Mouse (Mus musculus): Measurements from ENCODE around the gene Olfr51. TPM values are rescaled to one million over a fixed set of nuclear protein-coding genes. Genes with fewer than 3 reads are reported as not detected.

Gene Olfr51
- polyA plus RNA-seq (2014; fragmentation: Illumina TruSeq; extraction: RNeasy Lipid Tissue Mini Kit (QIAGEN cat#74804); ENCODE audit: low read depth, low replicate concordance) = not detected

GRCm38 (mm10) chr11:51003296-51003695 is at the start of gene Olfr51:
Gene Olfr51, plus strand, starts transcription at chr11:51003596.

GRCm38 (mm10) chr11:50953665-50954064 is 49.7 kb upstream of the Olfr51 start, which contains the start of gene Prop1:
Gene Prop1, minus strand, starts transcription at chr11:50953765.

GRCm38 (mm10) chr11:50966230-50966629 is 37.2 kb upstream of the Olfr51 start, which contains the start of gene Olfr1378:
Gene Olfr1378, plus strand, starts transcription at chr11:50966530.

DNA sequence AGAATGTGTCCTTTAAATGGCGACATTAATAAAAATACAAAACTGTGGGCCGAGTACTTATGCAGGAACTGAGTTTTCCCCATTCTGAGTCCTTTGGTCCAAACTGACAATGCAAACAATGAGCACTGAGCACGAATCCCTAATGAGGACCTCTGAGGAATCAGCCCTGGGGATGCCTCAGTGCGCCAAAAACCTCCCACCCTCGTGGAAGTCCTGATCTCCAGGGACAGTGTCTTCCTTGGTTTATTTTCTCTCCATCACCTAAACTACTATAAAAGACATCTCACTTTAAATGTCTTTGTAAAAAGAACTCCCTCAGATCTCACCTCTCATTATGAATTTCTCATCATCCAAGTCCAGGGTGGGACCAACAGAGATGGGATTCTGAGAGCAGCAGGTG is 21.7 kb upstream of the Olfr51 start, which contains the start of gene Olfr1377:
Olfr1377 (plus strand) TSS at position 301 of the 400 bp plus-strand sequence.

DNA sequence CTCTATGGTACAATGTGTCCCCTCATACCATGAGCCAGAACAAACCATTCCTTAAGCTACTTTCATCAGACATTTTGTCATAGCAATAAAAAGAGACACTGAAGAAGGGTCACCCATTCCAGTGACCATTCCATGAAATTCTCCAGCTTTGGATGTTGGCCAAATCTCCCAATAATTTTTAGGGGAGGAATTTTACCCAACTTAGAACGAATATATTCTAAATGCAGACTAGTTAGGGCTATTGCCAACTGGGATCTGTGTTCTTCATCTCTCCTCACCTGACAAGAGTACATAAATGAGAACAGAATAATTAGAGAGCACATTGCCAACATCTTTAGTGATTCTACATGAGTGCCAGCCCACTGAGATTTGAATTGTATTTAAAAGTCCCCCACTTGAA is 10.5 kb downstream of the Olfr51 start, which contains the start of gene Olfr54:
Olfr54 (plus strand) TSS at position 301 of the 400 bp plus-strand sequence.

DNA sequence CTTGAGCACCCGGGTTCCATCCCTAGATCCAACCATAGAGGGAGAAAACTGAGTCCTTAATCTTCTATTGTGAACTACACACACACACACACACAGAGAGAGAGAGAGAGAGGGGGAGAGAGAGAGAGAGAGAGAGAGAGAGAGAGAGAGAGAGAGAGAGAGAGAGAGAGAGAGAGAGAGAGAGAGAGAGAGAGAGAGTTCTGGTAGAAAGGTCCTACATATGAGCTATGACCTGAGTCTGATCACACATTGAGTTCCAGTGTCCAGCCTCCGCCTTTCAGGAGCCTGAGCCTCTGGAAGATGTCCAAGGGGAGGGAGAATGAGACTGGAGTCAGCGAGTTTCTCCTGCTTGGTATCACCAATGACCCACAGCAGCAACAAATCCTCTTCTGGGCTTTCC is 44.4 kb downstream of the Olfr51 start, which contains the start of gene Olfr1375:
Olfr1375 (plus strand) TSS at position 301 of the 400 bp plus-strand sequence.

DNA sequence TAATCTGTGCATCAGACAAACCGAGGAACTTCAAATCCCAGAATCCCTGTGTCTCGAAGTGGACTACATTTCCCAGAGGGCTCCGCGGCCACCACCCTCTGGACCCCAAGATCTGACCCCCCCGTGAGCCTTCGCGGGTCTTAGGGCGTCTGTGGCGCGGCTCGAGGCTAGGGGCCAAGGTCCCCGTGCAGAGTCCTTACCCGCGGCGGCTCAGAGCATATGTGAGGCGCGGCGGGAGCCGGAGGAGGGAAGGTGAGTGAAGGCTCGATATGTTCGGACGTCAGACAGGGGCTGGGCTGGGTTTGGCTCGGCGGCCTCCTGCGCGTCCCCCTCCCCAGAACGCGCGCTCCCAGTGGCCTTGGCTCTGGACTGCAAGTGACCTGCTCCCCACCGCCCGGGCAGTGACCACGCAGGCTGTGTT is 55.8 kb downstream of the Olfr51 start, which contains the start of gene Zfp354a:
Zfp354a (plus strand) TSS at position 107 of the 421 bp plus-strand sequence.

Other genes starting within 250 kb of the Olfr51 start
- 7.8 TPM for gene Zfp354c, start 175.9 kb upstream of the Olfr51 start, polyA plus RNA-seq (2014; fragmentation: Illumina TruSeq; extraction: RNeasy Lipid Tissue Mini Kit (QIAGEN cat#74804); ENCODE audit: low read depth, low replicate concordance)
- 1.5 TPM for gene Zfp879, start 162.0 kb upstream of the Olfr51 start, polyA plus RNA-seq (2014; fragmentation: Illumina TruSeq; extraction: RNeasy Lipid Tissue Mini Kit (QIAGEN cat#74804); ENCODE audit: low read depth, low replicate concordance)
- gene Grm6, start 152.9 kb upstream of the Olfr51 start, polyA plus RNA-seq (2014; fragmentation: Illumina TruSeq; extraction: RNeasy Lipid Tissue Mini Kit (QIAGEN cat#74804); ENCODE audit: low read depth, low replicate concordance) = not detected
- 4.7 TPM for gene Zfp454, start 115.9 kb upstream of the Olfr51 start, polyA plus RNA-seq (2014; fragmentation: Illumina TruSeq; extraction: RNeasy Lipid Tissue Mini Kit (QIAGEN cat#74804); ENCODE audit: low read depth, low replicate concordance)
- gene Zfp2, start 87.4 kb upstream of the Olfr51 start, polyA plus RNA-seq (2014; fragmentation: Illumina TruSeq; extraction: RNeasy Lipid Tissue Mini Kit (QIAGEN cat#74804); ENCODE audit: low read depth, low replicate concordance) = 17.0 TPM
- gene Zfp354b, start 72.0 kb upstream of the Olfr51 start, polyA plus RNA-seq (2014; fragmentation: Illumina TruSeq; extraction: RNeasy Lipid Tissue Mini Kit (QIAGEN cat#74804); ENCODE audit: low read depth, low replicate concordance) = 6.5 TPM
- gene 4933414I15Rik, start 59.8 kb upstream of the Olfr51 start, polyA plus RNA-seq (2014; fragmentation: Illumina TruSeq; extraction: RNeasy Lipid Tissue Mini Kit (QIAGEN cat#74804); ENCODE audit: low read depth, low replicate concordance) = not detected
- gene Prop1, start 49.8 kb upstream of the Olfr51 start, polyA plus RNA-seq (2014; fragmentation: Illumina TruSeq; extraction: RNeasy Lipid Tissue Mini Kit (QIAGEN cat#74804); ENCODE audit: low read depth, low replicate concordance) = not detected
- gene Olfr1378, start 37.1 kb upstream of the Olfr51 start, polyA plus RNA-seq (2014; fragmentation: Illumina TruSeq; extraction: RNeasy Lipid Tissue Mini Kit (QIAGEN cat#74804); ENCODE audit: low read depth, low replicate concordance) = not detected
- gene Olfr1377, start 21.6 kb upstream of the Olfr51 start, polyA plus RNA-seq (2014; fragmentation: Illumina TruSeq; extraction: RNeasy Lipid Tissue Mini Kit (QIAGEN cat#74804); ENCODE audit: low read depth, low replicate concordance) = not detected
- not detected for gene Olfr54, start 10.6 kb downstream of the Olfr51 start, polyA plus RNA-seq (2014; fragmentation: Illumina TruSeq; extraction: RNeasy Lipid Tissue Mini Kit (QIAGEN cat#74804); ENCODE audit: low read depth, low replicate concordance)
- not detected for gene Olfr1375, start 44.5 kb downstream of the Olfr51 start, polyA plus RNA-seq (2014; fragmentation: Illumina TruSeq; extraction: RNeasy Lipid Tissue Mini Kit (QIAGEN cat#74804); ENCODE audit: low read depth, low replicate concordance)
- gene Zfp354a, start 55.7 kb downstream of the Olfr51 start, polyA plus RNA-seq (2014; fragmentation: Illumina TruSeq; extraction: RNeasy Lipid Tissue Mini Kit (QIAGEN cat#74804); ENCODE audit: low read depth, low replicate concordance) = 22.0 TPM
- not detected for gene Gm12569, start 216.9 kb downstream of the Olfr51 start, polyA plus RNA-seq (2014; fragmentation: Illumina TruSeq; extraction: RNeasy Lipid Tissue Mini Kit (QIAGEN cat#74804); ENCODE audit: low read depth, low replicate concordance)

All from kidney, adult 10 weeks (tissue).